In the genomic region with DNA sequence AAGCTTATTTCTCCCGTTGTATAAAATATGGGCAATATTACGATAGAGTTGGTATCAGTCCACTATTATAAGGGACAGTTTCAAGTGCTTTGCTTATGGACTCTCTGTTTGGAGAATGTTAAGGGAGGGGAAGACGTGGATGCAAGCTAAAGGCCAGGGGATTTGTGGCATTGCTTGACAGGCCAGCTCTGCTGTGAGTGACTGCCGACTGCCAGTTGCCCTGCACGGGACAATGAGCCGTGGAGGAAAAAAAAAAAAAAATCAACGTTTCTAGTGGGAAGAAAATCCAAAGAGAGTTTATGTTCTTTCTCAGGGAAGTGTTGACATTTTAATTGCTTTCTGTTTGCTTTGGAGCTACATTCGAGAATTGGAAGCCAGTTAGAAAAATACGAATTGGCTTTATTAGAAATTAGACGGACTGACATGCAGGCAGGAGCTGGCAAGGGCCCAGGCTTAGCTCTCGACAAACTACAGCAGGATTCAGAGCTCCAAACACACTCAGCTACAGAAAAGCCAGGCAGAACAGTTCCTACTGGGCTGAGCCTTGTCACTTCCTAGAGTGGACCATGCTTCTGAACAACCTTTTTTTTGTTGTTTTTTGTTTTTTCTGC, we compare ENCODE assay signal across 8 mouse cellular contexts.
A peak's percentile ranks its signal among the peaks of the same experiment; 100 is the strongest.
DNase-seq lines count a peak whose midpoint lies in the region; ATAC-seq and TF ChIP-seq lines count a peak whose summit lies in the region.

No protein-coding gene starts in this region.

- H3K27me3 ChIP-seq in midbrain, embryonic 14.5 days (ENCODE audit: control insufficient read depth, insufficient read depth, low read length), result no peaks in the 10 kb centered on the region
- no peaks in the 10 kb centered on the region for H3K27me3 ChIP-seq in midbrain, embryonic 16.5 days (ENCODE audit: control insufficient read depth, insufficient read depth, low read depth, low read length)
- H3K27me3 ChIP-seq in limb, embryonic 14.5 days (ENCODE audit: control insufficient read depth, insufficient read depth, low read length), result no peaks in the 10 kb centered on the region

- intact Hi-C loops in heart, postnatal 14 days (cut with DNase I), result loop anchor here (5.0 kb wide), 1 partner anchor 37 kb away; no protein-coding TSS in a partner anchor

- no peak for TF ChIP-seq POLR2A in limb, embryonic 14.5 days (IDR thresholded peaks at IDR 0.05; ENCODE audit: borderline replicate concordance, extremely low read depth, insufficient read depth, insufficient read length)

- peak; percentile 57 for DNase-seq in midbrain, embryonic 14.5 days
- DNase-seq in cerebellum, postnatal 36 days, result peak; percentile 58 to 61
- peak; percentile 76 to 78 for DNase-seq in heart, postnatal 14 days
- DNase-seq in limb, embryonic 14.5 days (ENCODE audit: low spot score), result peak; percentile 70
- no peak for DNase-seq in thymus, postnatal 25 days
- DNase-seq in T-cell, adult 2 months (ENCODE audit: low spot score), result no peak

- H3K9me3 ChIP-seq in midbrain, embryonic 14.5 days (ENCODE audit: control insufficient read depth, low read length), result no peaks in the 10 kb centered on the region
- no peaks in the 10 kb centered on the region for H3K9me3 ChIP-seq in midbrain, embryonic 16.5 days (replicated peaks; ENCODE audit: control insufficient read depth, low read length, poor library complexity, severe bottlenecking)
- H3K9me3 ChIP-seq in limb, embryonic 14.5 days (ENCODE audit: control insufficient read depth, low read length), result no peaks in the 10 kb centered on the region

- WGBS in midbrain, embryonic 14.5 days, result 45% methylated on average over 11 of the region's 11 CpGs
- WGBS in midbrain, embryonic 16.5 days, result 40% methylated on average over 11 of the region's 11 CpGs
- WGBS in limb, embryonic 14.5 days, result 19% methylated on average over 11 of the region's 11 CpGs

- no peak overlapping the region for H3K9ac ChIP-seq in midbrain, embryonic 14.5 days (replicated peaks; ENCODE audit: low read length)
- no peak overlapping the region for H3K9ac ChIP-seq in midbrain, embryonic 16.5 days (ENCODE audit: low read depth, low read length)
- no peak overlapping the region for H3K9ac ChIP-seq in limb, embryonic 14.5 days (ENCODE audit: low read depth, low read length, severe bottlenecking)

- no peak overlapping the region for H3K4me3 ChIP-seq in midbrain, embryonic 14.5 days (replicated peaks; ENCODE audit: low read depth, low read length)
- H3K4me3 ChIP-seq in midbrain, embryonic 16.5 days (ENCODE audit: low read depth, low read length), result no peak overlapping the region
- H3K4me3 ChIP-seq in limb, embryonic 14.5 days (replicated peaks; ENCODE audit: low read length), result no peak overlapping the region

- no peaks in the 10 kb centered on the region for H3K4me1 ChIP-seq in midbrain, embryonic 14.5 days (ENCODE audit: control insufficient read depth, insufficient read depth, low read length)
- H3K4me1 ChIP-seq in midbrain, embryonic 16.5 days (ENCODE audit: control insufficient read depth, insufficient read depth, low read length), result no peaks in the 10 kb centered on the region
- H3K4me1 ChIP-seq in limb, embryonic 14.5 days (ENCODE audit: control insufficient read depth, insufficient read depth, low read length), result peaks cover 7% of the 10 kb centered on the region

- no peak overlapping the region for H3K27ac ChIP-seq in midbrain, embryonic 14.5 days (replicated peaks; ENCODE audit: low read depth, low read length)
- H3K27ac ChIP-seq in midbrain, embryonic 16.5 days (ENCODE audit: low read length), result no peak overlapping the region
- 0 out of 2 replicates have a peak overlapping the region, but pooled peaks have one; percentile 9 for H3K27ac ChIP-seq in limb, embryonic 14.5 days (replicated peaks; ENCODE audit: low read depth, low read length)

- no peaks in the 10 kb centered on the region for H3K36me3 ChIP-seq in midbrain, embryonic 14.5 days (ENCODE audit: control insufficient read depth, insufficient read depth, low read length)
- H3K36me3 ChIP-seq in midbrain, embryonic 16.5 days (ENCODE audit: control insufficient read depth, insufficient read depth, low read length), result no peaks in the 10 kb centered on the region
- no peaks in the 10 kb centered on the region for H3K36me3 ChIP-seq in limb, embryonic 14.5 days (ENCODE audit: control insufficient read depth, insufficient read depth, low read length)

- no peak overlapping the region for H3K4me2 ChIP-seq in midbrain, embryonic 14.5 days (ENCODE audit: low read length)
- H3K4me2 ChIP-seq in midbrain, embryonic 16.5 days (ENCODE audit: low read length), result no peak overlapping the region
- H3K4me2 ChIP-seq in limb, embryonic 14.5 days (replicated peaks; ENCODE audit: low read depth, low read length, severe bottlenecking), result no peak overlapping the region; the same call in 1 of the 2 replicates

- no peak for ATAC-seq in midbrain, embryonic 14.5 days (ENCODE audit: low FRiP score, low TSS enrichment)
- no peak for ATAC-seq in midbrain, embryonic 16.5 days
- ATAC-seq in limb, embryonic 14.5 days (ENCODE audit: low FRiP score, low read depth), result peak; percentile 65; the same call in 1 of the 2 replicates
- ATAC-seq in CD4-positive, CD25-positive, alpha-beta regulatory T cell, adult 4 months, result no peak

Comparison
In these comparisons a context has a peak if more than half of its experiments do, and no peak if none do; other contexts are left out.
1. DNase-seq: peak in midbrain, embryonic 14.5 days (single experiment), cerebellum, postnatal 36 days (2 of 2), heart, postnatal 14 days (2 of 2) and limb, embryonic 14.5 days (single experiment); none in thymus, postnatal 25 days (single experiment) and T-cell, adult 2 months (single experiment).